Mouse (Mus musculus): ENCODE measurements around the gene Ankrd13c.
"Not testable (repeated sequence)": the region's sequence is repeated elsewhere in the genome, so short reads cannot be mapped to it uniquely, and the experiment has no call there.

Ankrd13c gene

GRCm38 (mm10) chr3:157946843-157947358 is at the start of gene Ankrd13c:
Gene Ankrd13c (plus strand): TSS chr3:157947239.
- DNase-seq (ENCODE audit: low spot score), result peak; percentile 90

GRCm38 (mm10) chr3:157897645-157898044 is 49.4 kb upstream of the Ankrd13c start:
- DNase-seq (ENCODE audit: low spot score), result no peak

- no peak for DNase-seq (ENCODE audit: low spot score)
These were observed 47.1 kb upstream of the Ankrd13c start for GRCm38 (mm10) chr3:157899986-157900385.

- DNase-seq (ENCODE audit: low spot score), result no peak
These were observed 45.3 kb upstream of the Ankrd13c start for GRCm38 (mm10) chr3:157901721-157902120.

- no peak for DNase-seq (ENCODE audit: low spot score)
These were observed 38.9 kb upstream of the Ankrd13c start for GRCm38 (mm10) chr3:157908166-157908565.

GRCm38 (mm10) chr3:157910262-157910661 is 36.8 kb upstream of the Ankrd13c start:
- DNase-seq (ENCODE audit: low spot score), result no peak

GRCm38 (mm10) chr3:157912155-157912554 is 34.9 kb upstream of the Ankrd13c start:
- DNase-seq (ENCODE audit: low spot score), result no peak

- DNase-seq (ENCODE audit: low spot score), result no peak
These were observed 30.7 kb upstream of the Ankrd13c start for GRCm38 (mm10) chr3:157916336-157916735.

GRCm38 (mm10) chr3:157921376-157921775 is 25.7 kb upstream of the Ankrd13c start:
- DNase-seq (ENCODE audit: low spot score), result no peak

- no peak for DNase-seq (ENCODE audit: low spot score)
These were observed 23.7 kb upstream of the Ankrd13c start for GRCm38 (mm10) chr3:157923268-157923835.

- DNase-seq (ENCODE audit: low spot score), result peak; percentile 77
These were observed 22.2 kb upstream of the Ankrd13c start, which contains the start of gene Cth for GRCm38 (mm10) chr3:157924692-157925328. Gene Cth (minus strand): TSS chr3:157925077.

GRCm38 (mm10) chr3:157925706-157926510 is 21.1 kb upstream of the Ankrd13c start:
- no peak for DNase-seq (ENCODE audit: low spot score)

GRCm38 (mm10) chr3:157926761-157927160 is 20.3 kb upstream of the Ankrd13c start:
- DNase-seq (ENCODE audit: low spot score), result no peak

GRCm38 (mm10) chr3:157928731-157929130 is 18.3 kb upstream of the Ankrd13c start:
- DNase-seq (ENCODE audit: low spot score), result no peak

- no peak for DNase-seq (ENCODE audit: low spot score)
These were observed 17.6 kb upstream of the Ankrd13c start for GRCm38 (mm10) chr3:157929417-157929816.

- no peak for DNase-seq (ENCODE audit: low spot score)
These were observed 15.4 kb upstream of the Ankrd13c start for GRCm38 (mm10) chr3:157931592-157931991.

GRCm38 (mm10) chr3:157932074-157932473 is 15.0 kb upstream of the Ankrd13c start:
- no peak for DNase-seq (ENCODE audit: low spot score)

GRCm38 (mm10) chr3:157933223-157933622 is 13.8 kb upstream of the Ankrd13c start:
- DNase-seq (ENCODE audit: low spot score), result not testable (repeated sequence)

GRCm38 (mm10) chr3:157934301-157934823 is 12.7 kb upstream of the Ankrd13c start:
- DNase-seq (ENCODE audit: low spot score), result no peak

GRCm38 (mm10) chr3:157938585-157938984 is 8.5 kb upstream of the Ankrd13c start:
- no peak for DNase-seq (ENCODE audit: low spot score)

GRCm38 (mm10) chr3:157947383-157948280 is 593 bp downstream of the Ankrd13c start:
- DNase-seq (ENCODE audit: low spot score), result no peak

Data from urinary bladder, postnatal 25 days (tissue).